Mouse (Mus musculus): Measurements from ENCODE around the gene 1520401A03Rik.

The 1520401A03Rik gene

DNA sequence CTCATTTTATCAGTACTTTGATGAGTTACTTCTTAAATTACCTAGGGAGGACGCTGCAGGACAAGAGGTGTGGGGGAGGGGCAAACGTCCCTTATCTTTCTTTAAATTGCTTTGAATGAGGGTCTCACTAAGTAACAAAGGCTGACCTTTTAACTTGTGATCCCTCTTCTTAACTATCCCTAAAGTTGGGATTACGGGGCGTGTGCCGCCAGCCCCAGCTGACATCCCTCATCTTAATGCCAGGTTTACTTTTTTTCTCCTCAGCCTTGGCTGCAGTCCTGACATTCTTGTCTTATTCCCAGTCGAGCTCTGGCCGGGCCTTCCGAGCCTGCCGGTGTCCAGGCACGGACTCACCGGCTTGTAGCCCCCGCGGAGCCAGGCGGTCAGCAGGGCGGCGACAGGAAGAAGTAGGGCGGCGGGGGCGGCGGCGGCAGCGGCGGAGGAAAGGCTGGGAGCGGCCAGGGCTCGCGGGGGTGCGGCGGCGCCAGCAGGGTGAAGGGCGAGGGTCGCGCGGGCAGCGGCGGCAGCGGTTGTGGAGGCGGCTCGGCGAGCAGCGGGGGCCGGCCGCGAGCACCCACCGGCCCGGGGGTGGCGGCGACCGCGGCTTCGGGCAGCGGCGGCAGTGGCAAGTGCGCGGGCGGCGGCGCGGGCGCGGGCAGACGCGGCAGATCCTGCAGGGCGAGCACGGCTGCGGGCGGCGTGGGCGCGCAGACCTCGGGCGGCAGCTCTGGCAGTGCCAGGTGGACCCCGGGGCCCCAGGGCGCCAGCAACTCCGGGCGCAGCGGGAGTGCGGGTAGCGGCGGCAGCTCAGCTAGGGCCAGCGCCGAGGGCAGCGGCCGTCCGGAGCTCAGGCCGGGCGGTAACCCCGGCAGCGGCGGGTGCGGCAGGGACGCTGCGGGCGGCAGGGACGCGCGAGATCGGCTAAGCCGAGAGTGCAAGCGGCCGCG lies 23.2 kb downstream of the 1520401A03Rik start:
- DNase-seq, result peak; percentile 55 to 56

DNA sequence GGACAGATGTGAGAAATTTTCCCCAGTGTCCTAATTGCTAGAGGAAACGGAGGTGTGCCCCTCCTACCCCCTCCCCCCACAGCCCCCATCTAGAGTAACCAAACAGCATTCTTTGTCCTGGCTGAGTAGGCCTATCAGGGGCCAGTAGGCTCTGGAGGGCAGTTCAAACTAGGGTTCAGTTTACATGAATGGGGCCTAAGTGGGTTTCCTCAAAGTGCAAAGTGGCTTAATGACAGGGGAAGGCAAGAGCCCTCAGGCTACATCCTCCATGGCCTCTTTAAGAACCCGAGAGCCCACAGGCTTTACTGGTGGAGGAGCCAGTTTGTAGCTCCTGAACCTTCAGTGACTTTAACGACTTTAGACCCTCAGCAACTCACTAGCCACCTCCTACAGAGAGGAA lies 26.8 kb downstream of the 1520401A03Rik start:
- no peak for DNase-seq

DNA sequence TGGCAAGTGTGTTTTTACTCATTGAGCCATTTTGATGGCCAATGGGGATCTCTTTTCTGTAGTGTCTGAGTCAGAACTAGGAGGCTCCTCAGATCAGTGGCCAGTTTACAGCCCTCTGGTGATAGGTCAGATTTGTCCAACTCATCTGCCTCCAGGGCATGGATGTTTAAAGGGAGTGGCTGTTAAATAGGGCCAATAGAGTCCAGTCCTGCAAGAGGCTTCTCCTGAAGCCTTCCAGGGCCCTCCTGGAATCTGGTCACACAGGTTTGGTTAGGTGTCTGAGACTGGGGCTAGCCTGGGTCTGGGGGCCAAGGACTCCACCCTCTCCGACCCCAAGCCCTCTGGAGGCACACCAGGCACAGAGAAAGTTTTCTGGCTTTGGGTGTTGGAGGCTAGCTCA lies 28.1 kb downstream of the 1520401A03Rik start:
- no peak for DNase-seq

DNA sequence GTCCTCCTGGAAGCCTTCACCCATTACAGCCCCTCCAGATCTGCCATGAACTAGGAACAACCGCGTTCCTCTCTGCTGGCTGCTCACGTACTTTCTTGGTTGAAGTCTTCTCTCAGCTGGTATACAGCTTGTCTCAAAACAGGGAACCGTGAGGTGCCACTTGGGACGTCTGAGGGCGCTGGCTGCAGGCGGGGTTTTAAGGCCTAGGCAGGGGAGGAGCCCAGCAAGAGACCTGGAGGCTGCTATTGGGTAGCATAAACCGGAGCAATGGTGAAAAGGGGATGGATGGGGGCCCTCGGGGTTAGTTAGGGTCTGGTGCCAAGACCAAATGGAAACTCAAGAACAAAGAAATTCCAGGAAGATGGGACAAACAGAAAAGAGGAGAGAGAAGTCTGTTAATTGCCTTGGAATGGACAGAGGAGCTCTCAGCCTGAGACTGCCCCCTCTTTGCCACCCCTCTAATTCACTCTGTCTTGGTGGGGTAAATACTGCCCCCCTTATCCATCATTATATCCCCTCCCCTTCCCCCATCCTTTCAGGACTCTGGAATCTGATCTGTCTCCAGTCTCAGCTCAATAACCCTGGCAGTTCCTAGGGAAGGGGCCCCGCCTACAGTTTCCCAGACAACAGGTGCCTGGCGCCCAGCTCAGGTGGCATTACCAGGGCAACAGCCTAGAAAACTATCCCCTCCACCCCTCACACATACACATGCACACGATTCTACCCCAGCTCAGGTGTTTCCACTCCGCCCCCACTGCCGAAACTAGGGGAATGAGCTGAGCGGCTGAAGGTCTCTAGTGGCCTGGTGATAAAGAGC lies 38.5 kb downstream of the 1520401A03Rik start, which contains the start of gene Cldn9:
Cldn9 (minus strand) TSS at position 171 of the 817 bp plus-strand sequence.
- no peak for DNase-seq

DNA sequence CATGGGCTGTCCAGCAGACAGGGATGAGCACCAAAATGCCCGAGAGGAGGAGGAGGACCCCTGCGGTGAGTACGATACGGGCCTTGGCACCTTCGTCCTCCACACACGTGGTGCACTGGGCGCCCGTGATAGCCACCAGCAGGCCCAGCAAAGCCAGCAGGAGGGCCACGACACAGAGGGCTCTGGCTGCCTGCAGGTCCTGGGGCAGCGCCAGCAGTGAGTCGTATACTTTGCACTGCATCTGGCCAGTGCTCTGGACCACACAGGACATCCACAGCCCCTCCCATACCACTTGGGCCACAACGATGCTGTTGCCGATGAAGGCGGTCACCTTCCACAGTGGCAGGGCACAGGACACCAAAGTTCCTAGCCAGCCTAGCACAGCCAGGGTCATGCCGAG lies 39.4 kb downstream of the 1520401A03Rik start:
- DNase-seq, result no peak

DNA sequence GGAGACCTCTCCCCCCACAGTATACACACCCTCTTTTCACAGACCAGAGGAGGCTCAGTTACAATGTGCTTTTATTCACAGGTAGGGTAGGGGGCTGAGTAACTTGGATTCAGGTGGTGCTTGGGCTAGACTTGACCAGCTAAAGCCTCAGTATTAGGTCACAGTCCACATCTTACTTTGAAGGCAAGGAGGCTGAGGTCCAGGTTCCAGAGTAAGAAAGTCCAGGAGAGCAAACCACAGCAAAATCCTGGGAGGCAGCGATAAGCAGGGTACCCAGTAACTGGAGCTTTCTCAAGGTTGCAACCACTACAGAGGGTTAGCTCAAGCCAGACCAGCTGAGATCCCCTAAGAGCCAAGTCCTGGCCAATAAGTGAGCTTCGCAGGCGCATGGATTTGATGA lies 40.1 kb downstream of the 1520401A03Rik start:
- no peak for DNase-seq

DNA sequence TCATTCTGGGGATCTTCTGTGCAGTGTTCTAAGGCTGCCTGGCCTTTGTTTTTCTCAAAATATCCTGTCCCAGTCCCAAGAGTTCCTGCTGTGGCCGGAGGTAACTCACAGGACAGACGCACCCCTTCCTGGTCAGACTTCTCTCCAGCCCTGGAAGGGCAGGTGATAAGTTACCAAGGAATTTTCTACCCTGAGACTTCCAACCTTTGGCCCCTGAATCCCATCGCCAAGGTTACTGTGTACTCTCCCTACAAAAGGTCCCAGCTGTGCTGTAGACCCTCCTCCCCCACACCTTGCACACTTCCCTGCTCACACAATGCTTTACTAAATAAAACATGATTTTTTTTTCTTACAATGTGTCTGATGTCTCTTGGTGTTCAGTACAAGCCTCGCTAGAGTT lies 40.5 kb downstream of the 1520401A03Rik start:
- no peak for DNase-seq

DNA sequence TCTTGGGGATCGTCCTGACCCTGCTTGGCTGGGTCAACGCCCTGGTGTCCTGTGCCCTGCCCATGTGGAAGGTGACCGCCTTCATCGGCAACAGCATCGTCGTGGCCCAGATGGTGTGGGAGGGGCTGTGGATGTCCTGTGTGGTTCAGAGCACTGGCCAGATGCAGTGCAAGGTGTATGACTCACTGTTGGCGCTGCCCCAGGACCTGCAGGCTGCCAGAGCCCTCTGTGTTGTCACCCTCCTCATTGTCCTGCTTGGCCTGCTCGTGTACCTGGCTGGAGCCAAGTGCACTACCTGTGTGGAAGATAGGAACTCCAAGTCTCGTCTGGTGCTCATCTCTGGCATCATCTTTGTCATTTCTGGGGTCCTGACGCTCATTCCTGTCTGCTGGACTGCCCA lies 41.5 kb downstream of the 1520401A03Rik start:
- peak in 1 of 2 experiments; percentile 31 for DNase-seq

DNA sequence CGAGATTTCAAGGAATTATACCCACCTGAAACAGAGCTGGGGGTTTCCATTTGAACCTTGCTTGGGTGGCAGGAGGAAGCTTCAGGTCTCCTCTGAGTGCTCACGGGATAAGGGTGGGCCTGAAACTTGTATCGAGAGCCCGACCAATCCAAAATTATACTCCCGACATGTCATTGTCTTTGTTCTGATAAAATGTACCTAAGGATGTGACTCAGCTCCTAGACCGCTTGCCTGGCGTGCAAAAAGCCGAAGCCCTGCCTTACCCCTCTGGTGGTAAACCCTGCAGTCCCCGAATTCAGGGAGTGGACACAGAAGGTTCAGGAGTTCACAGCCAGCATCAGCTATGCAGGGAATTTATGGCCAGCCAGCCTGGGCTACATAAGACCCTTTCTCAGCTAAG lies 42.2 kb downstream of the 1520401A03Rik start:
- DNase-seq, result no peak

DNA sequence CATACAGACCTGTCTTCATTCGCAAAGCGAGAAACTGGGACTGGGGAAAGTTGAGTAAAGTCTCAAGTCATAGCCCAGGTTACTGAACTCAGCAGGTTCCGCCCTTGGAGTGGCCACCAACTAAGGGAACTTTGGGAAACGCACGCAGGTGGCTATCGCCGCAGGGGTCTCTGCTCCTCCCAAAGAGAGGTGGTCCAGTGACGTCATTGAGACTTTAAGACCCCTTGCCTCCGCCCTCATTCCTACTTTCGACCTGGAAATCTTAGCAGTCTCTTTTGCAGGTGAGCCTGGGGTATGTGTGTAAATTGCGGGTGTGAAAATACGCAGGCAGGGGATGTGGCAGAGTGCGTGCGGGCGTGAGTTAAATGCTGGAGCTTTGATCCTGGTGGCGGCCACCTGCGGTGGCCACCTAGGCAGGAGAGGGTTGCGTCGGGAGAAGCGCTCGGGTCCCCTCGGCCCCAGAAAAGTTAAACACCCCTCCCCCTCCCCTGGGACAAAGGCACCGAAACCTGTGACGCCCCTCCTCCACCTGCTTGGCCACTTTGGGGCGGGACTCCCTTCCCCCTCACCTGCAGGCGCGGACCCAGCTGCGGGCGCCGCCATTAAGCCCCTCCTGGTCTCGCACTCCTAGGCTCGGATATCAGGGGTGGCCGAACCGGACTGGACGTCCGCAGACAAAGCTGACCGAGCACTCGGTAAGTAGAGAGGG lies 43.3 kb downstream of the 1520401A03Rik start, which contains the start of gene Cldn6:
Cldn6 (plus strand) TSS at position 123 of the 709 bp plus-strand sequence.
- DNase-seq, result no peak

DNA sequence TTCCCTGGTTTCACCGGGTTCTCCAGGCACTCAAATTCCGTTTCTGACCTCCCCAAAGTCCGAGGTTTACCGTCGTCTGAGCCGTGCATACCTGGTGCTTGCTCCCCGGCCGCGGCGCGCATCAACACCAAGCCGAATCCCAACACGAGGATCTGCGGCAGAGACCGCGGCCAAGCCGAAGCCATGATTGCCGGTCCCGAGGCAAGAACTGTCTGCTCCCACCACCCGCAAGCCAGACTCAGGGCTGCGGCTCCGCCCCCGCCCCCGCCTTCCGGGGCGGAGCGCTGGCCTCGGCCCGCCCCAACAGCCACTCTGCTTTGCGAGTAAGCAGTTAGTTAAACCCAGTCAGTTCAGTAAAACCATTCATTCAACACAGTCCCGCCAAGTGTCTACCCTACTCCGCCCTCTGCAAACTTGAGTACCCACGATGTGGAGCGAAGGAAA lies 45.3 kb downstream of the 1520401A03Rik start, which contains the start of gene Tnfrsf12a:
Tnfrsf12a (minus strand) TSS at position 233 of the 444 bp plus-strand sequence.
- DNase-seq, result peak; percentile 90 to 92

DNA sequence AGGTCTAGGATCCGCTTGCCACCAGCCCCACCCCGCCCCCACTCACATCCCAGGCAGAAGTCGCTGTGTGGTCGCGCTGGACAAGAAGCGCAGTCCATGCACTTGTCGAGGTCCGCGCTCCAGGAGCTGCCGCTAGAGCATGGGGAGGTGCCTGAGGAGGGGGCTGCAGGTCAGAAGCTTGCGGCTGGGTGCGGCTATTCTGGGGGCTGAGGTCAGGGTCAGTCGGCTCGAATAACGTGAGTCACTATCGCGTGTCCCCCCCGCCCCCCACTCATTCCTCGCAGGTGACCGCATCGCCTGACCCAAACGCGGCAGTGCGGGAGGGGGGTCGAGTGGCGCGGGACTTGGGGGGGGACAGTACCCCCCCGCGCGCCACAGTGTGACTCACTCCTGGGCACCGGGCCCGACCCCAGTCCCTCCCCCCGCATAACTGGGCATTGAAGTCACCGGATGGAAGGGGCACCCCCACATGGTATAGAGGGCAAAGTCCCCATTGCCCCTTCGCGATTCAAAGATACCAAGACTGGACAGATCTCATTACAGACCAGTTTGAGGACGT lies 46.0 kb downstream of the 1520401A03Rik start:
- DNase-seq, result peak; percentile 64 to 66

DNA sequence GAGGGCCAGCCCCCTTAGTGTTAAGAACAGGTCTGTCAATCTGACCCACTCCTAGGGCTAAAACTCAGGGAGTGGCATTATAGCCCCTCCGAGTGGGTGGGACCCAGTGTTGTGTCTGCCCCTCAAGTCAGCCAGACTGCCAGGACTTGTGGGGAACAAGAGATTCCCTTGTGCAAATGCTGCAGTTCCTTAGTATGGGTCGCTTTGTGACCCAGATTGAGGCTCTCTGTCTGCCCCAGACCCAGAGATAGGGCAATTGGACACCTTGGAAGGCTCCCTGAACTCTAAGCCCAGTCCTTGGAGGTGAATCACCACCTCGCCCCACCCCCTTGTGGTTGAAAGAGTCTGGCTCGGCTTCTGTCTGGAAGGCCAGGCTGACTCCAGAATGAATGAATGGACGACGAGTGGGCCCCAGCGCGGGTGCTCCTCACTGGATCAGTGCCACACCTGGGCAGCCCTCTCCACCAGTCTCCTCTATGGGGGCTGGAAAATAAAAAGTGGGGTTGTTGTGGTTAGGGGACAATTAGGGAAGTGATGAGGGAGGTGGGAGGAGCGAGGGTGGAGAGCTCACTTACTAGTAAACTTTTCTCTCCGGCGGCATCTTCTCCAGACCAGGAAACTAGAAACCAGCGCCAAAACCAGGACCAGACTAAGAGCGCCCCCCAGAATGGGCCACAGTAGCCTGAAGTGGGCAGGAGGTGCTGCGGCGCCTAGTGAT lies 46.9 kb downstream of the 1520401A03Rik start:
- peak; percentile 68 to 69 for DNase-seq

DNA sequence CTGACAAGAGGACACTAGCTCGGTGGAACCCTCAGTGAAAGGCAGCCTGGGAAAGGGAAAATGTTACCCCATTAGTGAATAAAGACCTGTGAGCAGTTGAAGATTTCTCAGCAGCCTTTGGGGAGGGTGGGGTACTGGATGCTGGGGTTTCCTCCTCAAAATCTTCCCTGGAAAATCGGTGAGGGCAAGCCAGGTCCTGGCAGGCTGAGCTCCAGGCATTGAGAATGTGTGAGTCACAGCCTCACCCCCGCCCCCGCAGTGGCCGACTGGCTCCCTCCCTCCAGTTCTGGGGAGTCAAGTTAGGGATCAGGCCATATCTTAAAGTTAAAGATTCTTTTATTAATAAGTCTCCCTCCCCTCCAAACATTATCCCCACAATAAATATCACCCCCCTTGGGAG lies 47.5 kb downstream of the 1520401A03Rik start:
- DNase-seq, result peak; percentile 75 to 78

DNA sequence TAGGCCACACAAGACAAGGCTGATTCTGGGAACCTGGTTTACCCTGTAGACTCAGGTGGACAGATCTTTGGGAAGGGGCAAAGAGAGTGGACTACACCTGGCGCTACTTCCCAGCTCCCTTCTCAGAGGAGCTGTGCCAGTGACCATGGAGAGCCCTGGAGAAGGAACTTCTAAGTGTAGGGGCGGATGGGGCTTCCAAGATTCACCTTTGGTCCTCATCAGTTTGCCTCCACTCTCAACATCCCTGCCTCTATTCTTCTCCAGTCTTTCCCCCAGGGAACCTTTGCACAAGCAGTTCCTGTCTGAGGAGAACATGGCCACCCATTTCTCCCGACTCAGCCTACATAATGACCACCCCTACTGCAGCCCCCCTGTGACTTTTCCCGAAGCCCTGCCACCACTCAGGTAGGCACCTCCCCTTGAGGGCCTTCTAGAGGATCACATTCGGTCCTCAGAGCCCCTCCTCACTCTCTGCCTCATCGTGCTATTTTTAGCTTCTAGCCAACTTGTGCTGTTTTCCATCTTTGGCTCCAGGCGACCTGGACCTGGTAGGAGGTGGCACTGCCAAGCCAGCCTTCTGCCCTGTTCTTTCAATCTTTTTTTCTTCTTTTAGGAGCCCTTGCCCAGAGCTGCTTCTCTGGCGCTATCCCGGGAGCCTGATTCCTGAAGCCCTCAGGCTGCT lies 48.2 kb downstream of the 1520401A03Rik start:
- DNase-seq, result peak; percentile 18 to 32

DNA sequence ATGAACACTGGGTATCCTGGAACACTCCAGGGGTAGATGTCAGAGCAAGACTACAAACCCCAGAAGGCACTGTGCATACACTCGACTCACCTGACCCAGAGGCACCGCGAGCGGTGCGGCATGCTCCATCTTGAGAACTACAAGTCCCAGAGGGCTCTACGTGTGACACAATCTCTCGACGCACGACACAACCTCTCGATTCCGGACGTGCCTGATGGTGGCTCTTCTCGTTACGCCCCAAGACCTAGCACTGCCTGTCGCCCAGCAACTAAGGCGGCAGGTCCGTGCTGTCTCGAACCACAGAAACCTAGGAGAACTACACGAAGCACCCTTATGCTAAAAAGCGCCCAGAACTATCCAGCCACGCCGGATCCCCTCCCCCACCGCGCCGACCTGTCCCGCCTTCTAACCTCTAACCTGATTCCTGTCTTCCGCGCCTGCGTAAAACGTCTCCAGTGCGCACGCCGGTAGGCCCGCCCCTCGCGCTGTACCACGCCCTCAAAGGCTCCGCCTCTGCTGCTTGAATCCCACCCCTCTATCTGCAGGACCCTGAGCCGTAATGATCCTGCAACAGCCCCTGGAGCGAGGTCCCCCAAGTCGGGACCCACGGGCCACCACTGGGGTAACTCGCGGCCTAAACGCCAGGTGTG lies 49.0 kb downstream of the 1520401A03Rik start, which contains the start of the genes Hcfc1r1 and Thoc6:
Hcfc1r1 (plus strand) TSS at position 173 of the 650 bp plus-strand sequence.
Thoc6 (minus strand) TSS at position 459 of the 650 bp plus-strand sequence.
- DNase-seq, result peak; percentile 94 to 95

DNA sequence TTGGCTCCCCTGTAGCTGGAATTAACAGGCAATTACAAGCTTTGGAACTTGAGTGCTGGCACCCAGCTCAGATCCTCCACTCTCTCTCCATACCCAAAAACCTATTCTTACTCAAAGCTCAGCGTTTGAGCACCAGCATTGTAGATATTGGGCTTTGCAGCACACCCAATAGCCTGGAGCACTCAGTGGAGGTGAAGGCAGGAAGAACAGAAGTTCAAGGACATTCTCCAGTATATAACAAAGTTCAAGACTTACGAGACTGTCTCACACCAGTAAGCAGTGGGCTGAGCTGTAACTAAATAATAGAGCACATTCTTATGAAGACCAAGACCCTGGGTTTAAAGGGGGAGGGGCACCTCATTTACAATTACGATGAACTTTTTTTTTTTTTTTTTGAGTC lies 49.8 kb downstream of the 1520401A03Rik start:
- DNase-seq, result no peak

DNA sequence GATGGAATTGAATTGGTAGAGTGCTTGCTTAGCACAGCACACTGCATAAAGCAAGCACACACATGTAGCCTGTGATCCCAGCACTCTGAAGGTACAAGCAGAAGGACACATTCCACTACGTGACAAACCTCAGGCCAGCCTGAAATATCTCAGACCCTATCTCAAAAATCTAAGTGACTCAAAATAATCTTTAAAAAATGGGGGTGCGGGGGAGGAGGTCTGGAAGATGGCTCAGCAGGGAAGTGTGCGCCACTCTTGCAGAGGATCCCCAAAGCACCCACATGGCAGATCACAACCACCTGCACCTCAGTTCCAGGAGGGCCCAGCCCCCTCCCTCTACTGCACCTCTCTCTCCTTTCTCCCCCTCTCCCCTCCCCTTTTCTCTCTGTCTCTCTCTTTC lies 51.1 kb downstream of the 1520401A03Rik start:
- DNase-seq, result no peak

DNA sequence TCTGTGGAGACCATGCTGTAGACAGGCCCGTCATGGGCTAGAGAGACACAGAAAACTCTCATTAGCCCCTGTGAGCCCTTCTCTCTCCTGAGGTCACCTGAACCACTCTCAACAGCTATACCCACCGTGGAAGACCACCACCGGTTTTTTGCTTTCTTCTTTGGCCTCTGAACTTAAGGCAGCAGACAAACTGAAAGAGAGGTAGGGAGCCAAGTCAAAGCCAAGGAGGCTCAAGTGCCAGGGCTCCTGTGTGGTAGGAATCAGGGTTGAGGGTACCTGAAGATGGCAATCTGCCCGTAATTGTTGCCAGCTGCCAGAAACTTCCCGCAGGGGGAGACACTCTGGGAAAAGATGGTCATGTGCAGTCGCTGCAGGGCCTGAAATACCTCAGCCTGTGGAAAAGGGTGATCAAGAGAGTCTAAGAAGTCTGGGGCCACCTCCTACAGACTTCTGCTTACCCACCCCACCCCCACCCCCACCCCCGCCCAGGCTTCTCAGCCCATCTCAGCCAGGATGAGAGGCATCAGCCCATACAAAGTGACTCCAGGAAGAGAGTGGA lies 52.0 kb downstream of the 1520401A03Rik start:
- DNase-seq, result no peak

DNA sequence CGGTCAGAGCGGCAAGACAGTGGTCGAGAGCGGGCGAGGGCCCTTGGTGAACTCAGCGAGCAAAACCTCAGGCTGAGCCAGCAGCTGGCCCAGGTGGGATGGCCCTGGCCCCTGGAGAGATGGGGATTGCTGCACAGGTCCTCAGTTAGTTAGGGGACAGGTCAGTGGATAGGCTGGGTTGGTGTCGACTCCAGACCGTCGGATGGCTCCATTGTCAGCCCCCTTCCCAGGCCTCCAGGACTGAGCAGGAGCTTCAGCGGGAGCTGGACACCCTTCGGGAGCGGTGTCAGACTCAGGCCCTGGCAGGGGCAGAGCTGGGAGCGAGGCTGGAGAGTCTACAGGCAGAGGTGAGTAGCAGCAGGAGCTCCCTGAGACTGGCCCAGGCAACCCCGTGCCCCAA lies 57.1 kb downstream of the 1520401A03Rik start:
- no peak for DNase-seq

Measured in lung, adult 18-20 months (tissue).